Mouse (Mus musculus) heart, adult 2 months (tissue): ENCODE measurements around the gene Scarb1. TPM values are rescaled to one million over a fixed set of nuclear protein-coding genes. Genes with fewer than 3 reads are reported as not detected.
A peak's percentile ranks its signal among the peaks of the same experiment; 100 is the strongest.

Experiments
- DNase-seq, 2 experiments: peaks; one replicate each; pipeline ENCODE4 v3.0.0; 2021
- H3K27ac ChIP-seq: fragments of 200-600 bp; 2 replicates; pipeline ENCODE4 v1.8.1; 2022
- H3K27me3 ChIP-seq: fragments of 200-500 bp; 2 replicates; pipeline ENCODE4 v1.6.1; 2012; ENCODE audit warnings: mild to moderate bottlenecking, low read length, inconsistent platforms, mixed read lengths; ENCODE audit not compliant: control insufficient read depth, insufficient read depth
- H3K36me3 ChIP-seq: fragments of 200-500 bp; 2 replicates; pipeline ENCODE4 v1.6.1; 2012; ENCODE audit warnings: low read length, inconsistent platforms; ENCODE audit not compliant: control insufficient read depth, insufficient read depth
- H3K4me1 ChIP-seq: fragments of 200-500 bp; 2 replicates; pipeline ENCODE4 v1.6.1; 2011; ENCODE audit warnings: low read length; ENCODE audit not compliant: control insufficient read depth, insufficient read depth
- H3K4me3 ChIP-seq: fragments of 200-600 bp; 2 replicates; pipeline ENCODE4 v1.8.1; 2022
- H3K79me2 ChIP-seq: fragments of 200-500 bp; replicated peaks from 2 replicates; pipeline ENCODE4 v1.6.1; 2012; ENCODE audit warnings: mild to moderate bottlenecking, inconsistent platforms, low read length, moderate library complexity, mixed read lengths; ENCODE audit not compliant: control insufficient read depth, insufficient read depth
- H3K9ac ChIP-seq: fragments of 200-500 bp; 2 replicates; pipeline ENCODE4 v1.6.1; 2012; ENCODE audit warnings: low read depth, mild to moderate bottlenecking, control low read depth, inconsistent platforms, low read length, mixed read lengths
- CTCF ChIP-seq: fragments of 200-600 bp; IDR thresholded peaks from 2 replicates; pipeline ENCODE4 v1.8.1; 2022; ENCODE audit warnings: antibody characterized with exemption, mild to moderate bottlenecking, moderate library complexity
- EP300 ChIP-seq: fragments of 200-500 bp; IDR thresholded peaks from 2 replicates; pipeline ENCODE4 v1.6.1; 2011; ENCODE audit warnings: low read depth, low read length, control low read depth; ENCODE audit not compliant: insufficient read depth
- POLR2A ChIP-seq: fragments of 200-500 bp; IDR thresholded peaks from 2 replicates; pipeline ENCODE4 v1.6.1; 2011; ENCODE audit warnings: mild to moderate bottlenecking, low read depth, low read length, control low read depth; ENCODE audit not compliant: insufficient read depth
- WGBS: fragments of 180-500 bp; shearing (Covaris S2); methylation state at CpG from one replicate; pipeline ENCODE4 v1.1.7; 2018; 5-methylcytosine and 5-hydroxymethylcytosine counted together
- intact Hi-C: fragments of 180-260 bp; cut with DNase I; formaldehyde crosslinking; loops from one replicate; pipeline ENCODE4 v1.15.1; 2025
- polyA plus RNA-seq: library from polyadenylated mRNA; depleted of rRNA; stranded (reverse); fragments of >200 nt; gene quantifications from 2 replicates; pipeline ENCODE4 v1.2.3, GENCODE M21; 2012; rRNA removed
- total RNA-seq, 2 experiments: library from RNA; stranded (reverse); gene quantifications; 2 replicates each; pipeline ENCODE4 v1.2.3; 2021

The Scarb1 gene
- total and polyA plus RNA-seq, 3 experiments, result 23.6 to 55.5 (median 27.8) TPM

DNA sequence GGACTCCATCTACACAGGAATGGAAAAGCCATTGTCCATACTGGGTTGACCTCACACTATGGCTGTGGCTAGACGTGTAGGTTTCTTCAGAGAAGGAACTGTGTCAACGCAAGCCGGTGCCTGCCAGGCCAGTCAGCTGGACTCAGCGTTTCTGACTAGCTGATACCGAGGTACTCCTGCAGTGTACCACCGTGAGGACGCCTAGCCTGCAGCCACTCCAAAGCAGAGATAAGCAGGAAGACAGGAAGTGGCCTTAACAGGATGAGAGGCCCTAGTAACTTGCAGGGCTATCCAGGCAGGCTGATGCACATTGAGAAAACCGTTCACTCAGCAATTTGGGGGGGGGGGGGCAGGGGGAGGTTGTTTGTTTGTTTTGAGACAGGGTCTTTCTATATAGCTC is 106.5 kb downstream of the Scarb1 start:
- Histone ChIP-seq H3K9ac (no peak overlapping the region), H3K36me3 (no peaks in the 10 kb centered on the region), H3K4me1 (no peaks in the 10 kb centered on the region; the same call in 1 of the 2 replicates), H3K4me3 (no peak overlapping the region), H3K79me2 (no peaks in the 10 kb centered on the region), H3K27ac (no peak overlapping the region), H3K27me3 (no peaks in the 10 kb centered on the region)
- intact Hi-C loops, result no loop called here
- WGBS, result 18% methylated on average over 8 of the region's 8 CpGs
- TF ChIP-seq EP300 (no peak), CTCF (no peak), POLR2A (no peak)
- no peak for DNase-seq

DNA sequence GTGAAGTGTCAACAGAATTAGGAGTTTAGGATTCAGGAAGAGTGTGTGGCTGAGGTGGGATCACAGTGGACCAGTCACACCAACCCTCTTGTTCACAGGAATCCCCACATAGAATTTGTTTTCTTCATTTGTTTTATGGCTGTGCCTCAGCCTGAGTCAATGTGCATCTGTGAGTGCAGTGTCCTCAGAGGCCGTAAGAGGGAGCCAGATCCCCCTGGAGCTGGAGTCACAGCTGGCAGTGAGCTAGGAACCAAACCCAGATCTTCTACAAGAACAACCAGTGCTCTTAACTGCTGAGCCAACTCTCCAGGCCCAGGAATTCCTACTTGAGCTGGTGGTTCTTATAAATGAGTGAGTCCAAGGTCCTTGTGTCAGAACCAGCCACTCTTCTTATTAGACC is 107.4 kb downstream of the Scarb1 start:
- intact Hi-C loops, result no loop called here
- TF ChIP-seq CTCF (no peak), POLR2A (no peak), EP300 (no peak)
- Histone ChIP-seq H3K79me2 (no peaks in the 10 kb centered on the region), H3K4me3 (no peak overlapping the region), H3K36me3 (no peaks in the 10 kb centered on the region), H3K4me1 (no peaks in the 10 kb centered on the region; the same call in 1 of the 2 replicates), H3K27ac (no peak overlapping the region), H3K27me3 (no peaks in the 10 kb centered on the region), H3K9ac (no peak overlapping the region)
- WGBS, result 97% methylated on average over 1 of the region's 1 CpGs
- no peak for DNase-seq

DNA sequence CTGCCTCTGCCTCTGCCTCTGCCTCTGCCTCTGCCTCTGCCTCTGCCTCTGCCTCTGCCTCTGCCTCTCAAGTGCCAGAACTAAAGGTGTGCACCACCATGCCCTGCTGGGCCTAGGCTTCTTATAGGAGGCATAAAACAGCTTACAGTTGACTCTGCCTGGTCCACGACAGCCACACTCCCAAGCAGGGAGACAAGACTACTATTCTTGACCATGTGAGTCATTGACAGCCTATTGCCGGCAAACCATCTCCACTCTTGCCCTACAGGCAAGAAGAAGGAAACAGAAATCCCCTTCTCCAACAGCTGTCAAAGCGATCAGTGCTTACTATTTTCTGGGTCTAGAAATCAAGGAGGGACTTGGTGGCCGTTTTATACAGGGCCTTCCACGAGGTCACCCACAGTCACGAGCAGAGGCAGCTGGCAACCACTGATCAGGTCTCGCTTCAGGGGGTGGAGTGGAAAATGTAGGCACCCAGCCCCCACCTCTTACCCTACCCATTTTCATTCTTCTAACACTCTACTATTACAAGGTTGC is 108.4 kb downstream of the Scarb1 start:
- no peak overlapping the region for H3K4me3 ChIP-seq
- no peaks in the 10 kb centered on the region for H3K27me3 ChIP-seq
- no peaks in the 10 kb centered on the region; the same call in 1 of the 2 replicates for H3K4me1 ChIP-seq
- no peak overlapping the region for H3K9ac ChIP-seq
- 70% methylated on average over 7 of the region's 7 CpGs for WGBS
- H3K79me2 ChIP-seq, result no peaks in the 10 kb centered on the region
- intact Hi-C loops, result no loop called here
- TF ChIP-seq POLR2A (no peak), EP300 (no peak), CTCF (no peak)
- no peak for DNase-seq
- H3K36me3 ChIP-seq, result no peaks in the 10 kb centered on the region
- H3K27ac ChIP-seq, result no peak overlapping the region

DNA sequence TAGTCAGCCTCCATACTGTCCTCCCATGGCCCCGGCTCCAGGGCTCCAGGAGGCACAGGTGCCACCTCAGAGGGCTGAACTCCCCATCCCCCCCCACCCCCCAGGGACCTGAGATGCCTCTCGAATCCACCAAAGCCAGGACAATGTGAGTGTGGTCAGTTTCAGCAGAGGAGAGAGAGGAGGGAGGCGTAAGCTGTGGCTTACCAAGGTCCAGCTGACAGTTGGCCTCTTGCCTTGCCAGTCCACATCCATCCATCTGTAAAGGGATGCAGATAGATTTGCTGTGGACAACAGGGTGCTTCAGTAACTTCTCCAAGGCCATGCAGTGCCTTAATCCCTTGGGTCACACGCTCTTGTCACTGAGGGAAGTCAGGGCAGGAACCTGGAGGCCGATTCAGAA is 110.4 kb downstream of the Scarb1 start:
- 81% methylated on average over 5 of the region's 5 CpGs for WGBS
- Histone ChIP-seq H3K79me2 (no peaks in the 10 kb centered on the region), H3K36me3 (no peaks in the 10 kb centered on the region), H3K4me3 (no peak overlapping the region), H3K9ac (no peak overlapping the region), H3K4me1 (peaks cover 5% of the 10 kb centered on the region; the same call in 1 of the 2 replicates), H3K27me3 (no peaks in the 10 kb centered on the region), H3K27ac (no peak overlapping the region)
- intact Hi-C loops, result no loop called here
- DNase-seq, result no peak
- TF ChIP-seq POLR2A (no peak), CTCF (no peak), EP300 (no peak)

DNA sequence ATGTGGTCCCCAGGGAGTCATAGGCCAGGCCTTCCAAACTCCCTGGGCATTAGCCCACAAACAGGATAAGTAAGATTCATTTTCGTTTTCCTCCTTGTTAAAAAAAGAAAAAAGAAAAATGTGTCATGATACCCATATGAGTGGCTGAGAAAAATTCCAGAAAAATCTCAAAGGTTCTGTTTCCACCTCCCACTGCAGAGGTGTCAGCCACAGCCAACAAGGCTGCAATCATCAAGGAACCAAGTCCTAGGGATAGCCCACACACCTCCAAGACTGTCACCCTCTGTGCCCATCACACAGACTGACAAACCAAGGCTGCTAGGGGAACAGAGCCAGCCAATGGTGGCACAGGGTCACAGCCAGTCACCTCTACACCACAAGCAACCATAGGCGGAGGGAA is 111.8 kb downstream of the Scarb1 start:
- intact Hi-C loops, result no loop called here
- Histone ChIP-seq H3K79me2 (no peaks in the 10 kb centered on the region), H3K4me3 (no peak overlapping the region), H3K4me1 (peaks cover 5% of the 10 kb centered on the region; the same call in 1 of the 2 replicates), H3K9ac (no peak overlapping the region), H3K27me3 (no peaks in the 10 kb centered on the region), H3K27ac (no peak overlapping the region), H3K36me3 (no peaks in the 10 kb centered on the region)
- 87% methylated on average over 2 of the region's 2 CpGs for WGBS
- DNase-seq, result no peak
- TF ChIP-seq CTCF, result no peak
- no peak for TF ChIP-seq EP300
- no peak for TF ChIP-seq POLR2A

DNA sequence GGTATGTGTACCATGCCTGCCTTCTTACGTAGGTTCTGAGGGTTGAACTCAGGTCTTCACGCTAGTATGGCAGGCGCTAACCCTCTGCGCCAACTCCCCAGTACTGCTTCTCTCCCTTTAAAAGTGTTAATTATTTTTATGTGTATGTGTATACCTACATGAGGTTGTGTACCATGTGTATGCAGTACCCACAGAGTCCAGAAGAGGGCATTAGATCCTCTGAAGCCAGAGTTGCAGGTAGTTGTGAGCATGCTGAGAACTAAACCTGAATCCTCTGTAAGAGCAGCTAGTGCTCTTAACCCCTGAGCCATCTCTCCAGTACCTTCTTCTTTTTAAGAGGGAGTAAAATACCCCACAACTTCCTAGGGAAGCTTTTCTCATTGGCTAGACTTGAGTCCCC is 113.2 kb downstream of the Scarb1 start:
- Histone ChIP-seq H3K36me3 (no peaks in the 10 kb centered on the region), H3K4me3 (no peak overlapping the region), H3K4me1 (peaks cover 5% of the 10 kb centered on the region; the same call in 1 of the 2 replicates), H3K9ac (no peak overlapping the region), H3K27me3 (no peaks in the 10 kb centered on the region), H3K27ac (no peak overlapping the region), H3K79me2 (no peaks in the 10 kb centered on the region)
- peak; percentile 27 for TF ChIP-seq CTCF
- TF ChIP-seq POLR2A, result no peak
- DNase-seq, result no peak
- intact Hi-C loops, result no loop called here
- WGBS, result 98% methylated on average over 4 of the region's 4 CpGs

Other genes starting within 250 kb of the Scarb1 start
- 10 to 100 TPM; 73.5 to 77.5 TPM for gene Ncor2, start 161.9 kb downstream of the Scarb1 start, total RNA-seq
- 27.9 and 39.1 TPM in 2 replicates for gene Ncor2, start 161.9 kb downstream of the Scarb1 start, polyA plus RNA-seq
- gene Gm10382, start 48.2 kb upstream of the Scarb1 start, total RNA-seq, result under 1 TPM in 1 of 2 experiments, not detected in 1; 0.21 TPM
- 0.12 and 0.23 TPM in 2 replicates for gene Gm10382, start 48.2 kb upstream of the Scarb1 start, polyA plus RNA-seq
- 1,000 to 10,000 TPM in 1 of 2 experiments, 100 to 1,000 TPM in 1; 894 to 1,473 TPM for gene Ubc, start 49.1 kb upstream of the Scarb1 start, total RNA-seq
- gene Ubc, start 49.1 kb upstream of the Scarb1 start, polyA plus RNA-seq, result 664 and 1,033 TPM in 2 replicates
- gene Dhx37, start 93.0 kb upstream of the Scarb1 start, total RNA-seq, result 10 to 100 TPM; 11.1 to 12.4 TPM
- 14.8 and 15.7 TPM in 2 replicates for gene Dhx37, start 93.0 kb upstream of the Scarb1 start, polyA plus RNA-seq
- gene Bri3bp, start 100.5 kb upstream of the Scarb1 start, total RNA-seq, result 10 to 100 TPM; 52.2 to 52.4 TPM
- gene Bri3bp, start 100.5 kb upstream of the Scarb1 start, polyA plus RNA-seq, result 31.4 and 31.5 TPM in 2 replicates
- gene Aacs, start 134.7 kb upstream of the Scarb1 start, total RNA-seq, result 1 to 10 TPM; 3.3 to 3.9 TPM
- gene Aacs, start 134.7 kb upstream of the Scarb1 start, polyA plus RNA-seq, result 9.8 and 17.7 TPM in 2 replicates
- gene Tmem132b, start 190.7 kb upstream of the Scarb1 start, total RNA-seq, result not detected
- not detected in 2 replicates for gene Tmem132b, start 190.7 kb upstream of the Scarb1 start, polyA plus RNA-seq